Mouse (Mus musculus): ENCODE data around the gene Arhgef18.
A peak's percentile ranks its signal among the peaks of the same experiment; 100 is the strongest.

The Arhgef18 gene

GRCm38 (mm10) chr8:3463248-3463647 lies 70.4 kb downstream of the Arhgef18 start:
- no peak for DNase-seq (ENCODE audit: low spot score)

- no peak for DNase-seq (ENCODE audit: low spot score)
Measured at GRCm38 (mm10) chr8:3464309-3464708, 71.5 kb downstream of the Arhgef18 start.

- peak; percentile 99 for DNase-seq (ENCODE audit: low spot score)
Measured at GRCm38 (mm10) chr8:3467006-3467885, 74.4 kb downstream of the Arhgef18 start, which contains the start of gene Pex11g. TSS of gene Pex11g (minus strand) at chr8:3467680.

- DNase-seq (ENCODE audit: low spot score): no peak
Measured at GRCm38 (mm10) chr8:3467886-3468545, 75.2 kb downstream of the Arhgef18 start.

- DNase-seq (ENCODE audit: low spot score): no peak
Measured at GRCm38 (mm10) chr8:3468838-3469237, 76.0 kb downstream of the Arhgef18 start.

- no peak for DNase-seq (ENCODE audit: low spot score)
Measured at GRCm38 (mm10) chr8:3470562-3470961, 77.8 kb downstream of the Arhgef18 start, which contains the start of gene Tex45. TSS of gene Tex45 (plus strand) at chr8:3470862.

- no peak for DNase-seq (ENCODE audit: low spot score)
Measured at GRCm38 (mm10) chr8:3475715-3476429, 83.1 kb downstream of the Arhgef18 start.

- DNase-seq (ENCODE audit: low spot score): no peak
Measured at GRCm38 (mm10) chr8:3480221-3480785, 87.5 kb downstream of the Arhgef18 start.

GRCm38 (mm10) chr8:3481605-3482004 lies 88.8 kb downstream of the Arhgef18 start:
- DNase-seq (ENCODE audit: low spot score): no peak

GRCm38 (mm10) chr8:3482240-3482740 lies 89.5 kb downstream of the Arhgef18 start:
- no peak for DNase-seq (ENCODE audit: low spot score)

- DNase-seq (ENCODE audit: low spot score): no peak
Measured at GRCm38 (mm10) chr8:3483546-3483945, 90.7 kb downstream of the Arhgef18 start.

GRCm38 (mm10) chr8:3485192-3485591 lies 92.4 kb downstream of the Arhgef18 start:
- no peak for DNase-seq (ENCODE audit: low spot score)

GRCm38 (mm10) chr8:3492901-3493844 lies 100.4 kb downstream of the Arhgef18 start, which contains the start of gene Zfp358:
TSS of gene Zfp358 (plus strand) at chr8:3493138.
- DNase-seq (ENCODE audit: low spot score): peak; percentile 79

- no peak for DNase-seq (ENCODE audit: low spot score)
Measured at GRCm38 (mm10) chr8:3493845-3494208, 101.0 kb downstream of the Arhgef18 start.

- DNase-seq (ENCODE audit: low spot score): no peak
Measured at GRCm38 (mm10) chr8:3495578-3496427, 103.0 kb downstream of the Arhgef18 start.

GRCm38 (mm10) chr8:3496428-3496748 lies 103.6 kb downstream of the Arhgef18 start:
- DNase-seq (ENCODE audit: low spot score): no peak

GRCm38 (mm10) chr8:3498583-3498982 lies 105.8 kb downstream of the Arhgef18 start:
- DNase-seq (ENCODE audit: low spot score): no peak

- no peak for DNase-seq (ENCODE audit: low spot score)
Measured at GRCm38 (mm10) chr8:3499751-3500150, 106.9 kb downstream of the Arhgef18 start.

GRCm38 (mm10) chr8:3500235-3501090 lies 107.7 kb downstream of the Arhgef18 start, which contains the start of gene Mcoln1:
TSS of gene Mcoln1 (plus strand) at chr8:3500457.
- DNase-seq (ENCODE audit: low spot score): peak; percentile 98
